Mouse (Mus musculus) bone marrow, adult 2 months (tissue): ENCODE data around the gene Dcaf1.

Experiments
- CTCF ChIP-seq: fragments of 200-500 bp; IDR thresholded peaks from 2 replicates; pipeline ENCODE4 v1.5.1; 2011; ENCODE audit warnings: low read length, control low read depth; ENCODE audit not compliant: control insufficient read depth, insufficient read depth
- POLR2A ChIP-seq: fragments of 200-500 bp; IDR thresholded peaks from 2 replicates; pipeline ENCODE4 v1.6.1; 2011; ENCODE audit warnings: low read depth, mild to moderate bottlenecking, control low read depth, low read length, borderline replicate concordance; ENCODE audit not compliant: control insufficient read depth

GRCm38 (mm10) chr9:106819201-106819600, 2.5 kb upstream of the Dcaf1 start:
- peak; percentile 25; the same call in 1 of the 2 replicates for TF ChIP-seq CTCF
- no peak for TF ChIP-seq POLR2A
